Mouse (Mus musculus): Measurements from ENCODE around the gene Gm10521.
"Not testable (repeated sequence)": the region's sequence is repeated elsewhere in the genome, so short reads cannot be mapped to it uniquely, and the experiment has no call there.

Gm10521 gene

DNA sequence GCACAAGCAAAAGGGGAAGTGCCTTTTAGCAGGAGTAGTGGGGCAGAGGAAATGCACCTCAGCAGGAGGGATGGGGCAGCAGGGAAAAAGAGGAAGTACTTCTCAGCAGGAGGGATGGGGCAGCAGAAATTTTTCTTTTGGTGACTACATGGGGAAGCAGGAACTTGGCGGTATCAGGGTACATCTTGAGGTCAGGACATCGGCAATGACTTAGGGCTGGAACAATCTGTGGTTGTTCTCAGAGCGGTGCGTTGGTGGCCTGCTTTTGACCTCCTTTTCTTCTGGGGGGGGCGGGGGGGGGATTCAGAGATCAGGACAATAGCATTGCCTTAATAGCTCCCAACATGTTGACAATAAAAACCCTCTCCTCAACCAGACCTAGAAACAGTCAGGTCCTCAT is at the start of gene Gm10521:
TSS of gene Gm10521 (plus strand) at position 301 of the 400 bp plus-strand sequence.
- not testable (repeated sequence) for DNase-seq (ENCODE audit: low read depth, low spot score)

GRCm38 (mm10) chr1:171848201-171848600 is 47.3 kb upstream of the Gm10521 start:
- no peak for DNase-seq (ENCODE audit: low read depth, low spot score)

GRCm38 (mm10) chr1:171848757-171849156 is 46.7 kb upstream of the Gm10521 start:
- DNase-seq (ENCODE audit: low read depth, low spot score), result no peak

DNA sequence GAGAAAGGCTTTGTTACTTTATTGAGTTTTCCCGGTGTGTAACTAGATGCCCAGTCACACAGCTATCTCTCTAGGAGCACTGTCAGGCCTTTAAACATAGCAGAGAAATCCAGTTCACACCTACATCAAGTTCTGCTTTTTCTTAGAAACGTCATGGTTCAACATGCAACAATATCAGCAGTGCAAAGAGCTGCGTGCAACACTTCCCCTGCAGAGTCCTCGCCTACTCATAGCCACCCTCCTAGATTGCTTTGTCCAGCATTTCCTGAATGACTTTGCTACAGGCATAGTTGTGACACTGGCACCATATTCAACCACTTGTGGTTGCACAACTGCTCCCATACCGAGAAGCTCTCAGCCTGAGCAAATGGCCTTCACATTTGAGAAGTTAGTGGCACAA is 46.0 kb upstream of the Gm10521 start:
- DNase-seq (ENCODE audit: low read depth, low spot score), result no peak

DNA sequence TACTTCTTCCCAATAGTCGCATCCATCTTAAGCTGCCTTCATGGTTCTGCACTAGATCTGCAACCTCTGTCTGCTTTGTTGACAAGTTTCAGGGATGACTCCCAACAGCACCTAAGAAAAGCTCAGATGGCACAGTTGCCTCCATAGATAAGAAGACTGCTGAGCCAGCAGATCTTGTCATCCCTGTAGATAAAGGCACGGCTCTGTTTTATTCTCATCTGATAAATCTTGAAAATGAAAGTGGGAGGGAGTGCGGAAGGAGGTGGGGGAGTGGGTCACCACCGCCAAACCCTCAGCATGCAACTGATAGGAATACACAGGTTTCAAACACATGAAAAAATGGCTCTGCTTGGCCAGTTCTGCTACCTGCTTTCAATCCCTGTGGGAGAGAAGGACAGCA is 30.0 kb upstream of the Gm10521 start:
- DNase-seq (ENCODE audit: low read depth, low spot score), result peak; percentile 30

- DNase-seq (ENCODE audit: low read depth, low spot score), result no peak
Observed at GRCm38 (mm10) chr1:171886989-171887388, 8.5 kb upstream of the Gm10521 start.

GRCm38 (mm10) chr1:171904011-171904410 is 8.5 kb downstream of the Gm10521 start:
- DNase-seq (ENCODE audit: low read depth, low spot score), result no peak

DNA sequence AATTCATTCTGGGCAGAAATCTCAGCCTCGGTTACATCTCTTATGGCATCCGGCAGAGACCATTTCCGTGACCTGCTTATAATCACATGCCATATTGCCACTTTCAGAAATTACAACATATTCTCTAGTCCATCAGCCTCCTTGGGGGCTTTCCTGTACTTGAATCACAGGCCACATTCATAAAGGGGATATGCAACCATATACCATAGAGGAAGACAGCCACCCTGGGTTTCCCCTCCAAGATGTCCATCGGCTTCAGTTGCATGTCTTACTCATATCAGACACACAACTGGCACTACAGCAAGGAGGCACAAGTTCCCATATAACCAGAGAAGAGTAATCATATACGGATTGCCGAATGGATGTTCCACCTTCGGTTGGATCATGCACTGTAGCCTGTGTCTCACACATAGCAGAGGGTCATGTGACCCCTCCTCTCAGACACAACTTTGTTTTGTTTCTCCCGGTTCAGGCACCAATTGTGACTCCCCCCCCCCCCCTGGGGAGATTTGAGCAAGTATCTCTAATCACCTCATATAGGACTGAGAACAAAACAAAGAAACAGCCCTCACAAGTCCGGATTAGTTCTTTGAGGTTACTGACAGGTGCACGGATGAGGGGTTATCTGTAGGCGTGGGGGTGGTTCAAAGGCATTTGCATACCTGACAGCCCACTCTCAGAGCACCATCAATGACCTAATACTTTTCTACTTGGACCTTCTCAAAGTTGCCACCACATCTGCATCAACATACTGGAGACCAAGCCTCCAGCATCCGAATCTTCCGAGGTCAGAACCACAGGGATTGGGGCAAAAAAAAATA is 20.4 kb downstream of the Gm10521 start:
- DNase-seq (ENCODE audit: low read depth, low spot score), result peak; percentile 52

DNA sequence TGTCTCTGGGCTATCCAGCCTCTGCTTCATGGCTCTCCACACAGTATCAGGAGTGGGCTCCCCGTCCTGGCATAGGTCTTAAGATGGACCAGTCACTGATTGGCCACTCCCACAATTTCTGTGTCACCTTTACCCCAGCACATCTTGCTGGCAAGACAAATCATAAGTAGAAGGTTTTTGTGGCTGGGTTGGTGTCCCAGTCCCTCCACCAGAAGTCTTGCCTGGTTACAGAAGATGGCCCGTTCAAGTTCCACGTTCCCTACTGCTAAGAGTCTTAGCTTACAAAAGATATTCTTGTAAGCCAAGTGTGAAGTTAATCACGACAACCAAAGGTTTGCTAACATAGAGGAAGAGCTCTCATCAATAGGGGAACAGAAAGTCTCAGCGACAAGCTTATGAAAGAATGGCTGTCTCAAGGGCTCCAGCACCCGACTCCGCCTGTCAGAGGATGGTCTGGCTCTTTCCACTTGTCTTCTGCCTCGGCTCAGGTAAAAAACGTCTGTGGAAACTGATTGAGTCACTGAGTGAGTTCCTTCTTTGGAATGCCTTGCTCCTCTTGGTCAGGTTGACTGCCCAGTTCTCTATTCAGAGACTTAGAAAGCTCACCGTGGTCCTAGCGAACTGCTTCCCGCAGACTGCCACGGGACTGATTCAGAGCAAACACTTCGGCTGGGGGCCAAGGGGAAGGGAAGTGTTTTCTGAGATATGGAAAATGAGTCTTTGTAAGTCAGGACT is 22.0 kb downstream of the Gm10521 start, which contains the start of gene Slamf6:
TSS of gene Slamf6 (plus strand) at position 211 of the 735 bp plus-strand sequence.
- DNase-seq (ENCODE audit: low read depth, low spot score), result peak; percentile 70

DNA sequence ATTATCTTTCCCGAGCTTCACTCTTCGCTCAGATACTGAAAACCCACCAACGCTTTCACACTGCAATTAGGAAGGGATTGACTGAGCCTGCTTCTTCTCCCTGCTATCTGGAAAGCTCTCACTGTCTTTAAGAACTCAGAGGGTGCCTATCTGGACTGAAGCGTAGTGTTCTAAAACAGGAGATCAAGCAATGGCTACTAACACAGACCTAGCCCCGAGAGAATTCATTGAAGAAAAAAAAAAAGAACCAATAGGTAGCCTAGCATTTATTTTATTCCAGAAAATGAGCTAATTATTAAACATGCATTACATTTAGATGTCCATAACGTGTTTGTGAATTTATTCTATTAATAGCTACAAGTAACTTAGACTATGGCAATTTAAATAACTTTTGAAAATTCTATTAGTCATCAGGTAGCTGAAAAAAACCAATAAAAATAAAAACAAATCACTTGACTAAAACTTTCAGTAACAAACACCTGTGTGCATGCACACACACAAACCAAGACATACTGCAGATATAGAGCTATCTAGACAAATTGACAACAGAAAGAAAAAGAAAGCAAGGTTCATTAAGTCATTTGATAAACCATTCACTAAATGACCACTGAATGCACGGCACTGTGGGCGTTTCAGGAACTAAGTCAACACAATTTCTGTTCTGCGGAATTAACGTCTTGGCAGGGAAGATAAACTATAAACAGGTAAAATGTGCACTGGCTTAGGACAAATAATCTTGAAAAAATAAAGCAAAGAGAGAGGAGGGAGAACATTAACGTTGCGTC is 22.9 kb downstream of the Gm10521 start:
- peak; percentile 44 for DNase-seq (ENCODE audit: low read depth, low spot score)

GRCm38 (mm10) chr1:171919193-171919592 is 23.7 kb downstream of the Gm10521 start:
- peak; percentile 55 for DNase-seq (ENCODE audit: low read depth, low spot score)

GRCm38 (mm10) chr1:171919901-171920510 is 24.5 kb downstream of the Gm10521 start:
- DNase-seq (ENCODE audit: low read depth, low spot score), result peak; percentile 16

DNA sequence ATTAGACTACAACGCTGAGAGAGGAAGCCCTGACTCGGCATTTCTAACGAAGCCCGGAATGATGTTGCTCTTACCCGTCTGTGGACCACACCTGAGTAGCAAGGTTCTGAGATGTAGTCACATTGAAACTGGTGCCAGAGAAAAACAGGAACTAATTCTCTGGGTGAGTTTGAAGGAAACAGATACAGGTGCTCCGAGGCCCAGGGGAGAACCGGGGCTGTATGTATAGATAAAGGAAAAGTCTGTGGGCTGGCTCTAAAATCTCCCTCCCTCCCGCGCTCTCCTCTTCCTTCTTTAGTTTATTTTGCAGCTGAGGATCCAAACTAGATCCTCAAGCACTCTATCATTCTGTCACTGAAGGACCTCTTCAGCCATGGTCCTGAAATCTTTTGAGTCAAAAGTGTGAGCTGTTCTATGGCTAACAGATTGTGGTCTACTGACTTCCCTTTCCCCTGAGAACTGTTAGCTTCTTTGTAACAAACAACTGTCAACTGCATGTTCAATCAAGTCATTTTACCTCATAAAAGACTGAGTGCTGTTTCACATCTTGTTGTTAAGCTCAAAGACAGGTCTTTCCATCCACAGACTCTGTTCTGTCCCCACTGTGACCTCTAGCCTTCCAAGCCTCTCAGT is 25.6 kb downstream of the Gm10521 start:
- DNase-seq (ENCODE audit: low read depth, low spot score), result peak; percentile 69

DNA sequence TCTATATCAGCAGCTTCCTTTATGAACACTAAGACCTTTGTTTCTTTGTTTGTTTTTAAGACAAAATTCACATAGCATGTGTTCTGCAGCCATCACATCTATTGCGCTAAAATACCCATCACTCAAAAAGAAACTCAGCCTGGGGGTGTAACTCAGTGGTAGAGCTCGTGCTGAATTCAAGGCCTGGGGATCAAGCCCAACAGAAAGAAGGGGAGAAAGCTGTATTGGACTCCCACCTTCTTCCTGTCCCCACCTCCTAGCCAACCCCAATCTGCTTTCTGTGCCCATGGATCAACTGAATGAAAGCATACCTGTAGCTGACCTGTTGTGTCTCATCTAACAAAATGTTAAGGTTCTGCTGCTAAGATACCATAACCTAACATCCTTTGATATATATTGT is 26.2 kb downstream of the Gm10521 start:
- no peak for DNase-seq (ENCODE audit: low read depth, low spot score)

DNA sequence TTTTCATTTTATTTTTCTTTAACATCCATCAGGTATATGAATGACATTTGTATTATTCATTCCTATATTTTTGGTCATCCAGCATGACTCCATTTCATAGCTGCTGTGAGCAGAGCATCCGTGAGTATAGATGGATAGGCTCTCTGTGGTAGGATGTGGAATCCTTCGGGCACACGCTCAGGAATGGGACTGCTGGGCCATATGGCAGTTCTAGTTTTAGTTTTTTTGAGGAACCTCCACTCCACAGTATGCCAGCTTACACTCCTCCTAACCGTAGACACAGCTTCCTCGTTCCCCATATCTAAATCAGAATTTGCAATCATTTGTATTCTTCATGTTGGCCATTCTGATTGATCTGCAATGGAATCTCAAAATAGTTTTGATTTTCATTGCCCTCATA is 27.4 kb downstream of the Gm10521 start:
- no peak for DNase-seq (ENCODE audit: low read depth, low spot score)

GRCm38 (mm10) chr1:171924900-171925299 is 29.4 kb downstream of the Gm10521 start:
- no peak for DNase-seq (ENCODE audit: low read depth, low spot score)

DNA sequence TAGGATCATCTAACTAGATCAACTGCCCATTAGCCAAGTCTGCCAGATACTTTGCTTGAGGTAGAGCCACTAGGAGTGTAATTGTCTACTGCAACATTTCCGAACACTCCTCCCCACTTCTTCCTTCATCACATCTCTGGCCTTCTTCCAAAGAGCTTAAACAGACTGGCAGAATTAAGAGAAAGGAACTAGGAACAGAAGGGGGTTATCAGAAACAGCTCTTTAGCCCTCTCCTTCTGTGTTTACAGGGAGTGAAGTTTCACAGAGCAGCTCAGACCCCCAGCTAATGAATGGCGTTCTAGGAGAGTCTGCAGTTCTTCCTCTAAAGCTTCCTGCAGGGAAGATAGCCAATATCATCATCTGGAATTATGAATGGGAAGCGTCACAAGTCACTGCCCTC is 38.4 kb downstream of the Gm10521 start:
- no peak for DNase-seq (ENCODE audit: low read depth, low spot score)

GRCm38 (mm10) chr1:171938952-171939948 is 43.8 kb downstream of the Gm10521 start:
- peak; percentile 75 for DNase-seq (ENCODE audit: low read depth, low spot score)

- DNase-seq (ENCODE audit: low read depth, low spot score), result no peak
Observed at GRCm38 (mm10) chr1:171940626-171941025, 45.2 kb downstream of the Gm10521 start.

Measured in CD4-positive, CD25-positive, alpha-beta regulatory T cell, adult 2 months (primary cell).